Mouse (Mus musculus) ES-E14 (cell line): ENCODE measurements around the gene Efs.

ENCODE experiments used
- CHD2 ChIP-seq: IDR thresholded peaks from 2 replicates; pipeline ENCODE4 v1.6.1; 2014; ENCODE audit warnings: mild to moderate bottlenecking, low read depth, low read length, inconsistent platforms
- HCFC1 ChIP-seq: IDR thresholded peaks from 2 replicates; pipeline ENCODE4 v1.6.1; 2012; ENCODE audit warnings: low read length, inconsistent platforms, borderline replicate concordance; ENCODE audit not compliant: insufficient read depth
- MAFK ChIP-seq: IDR thresholded peaks from 2 replicates; pipeline ENCODE4 v1.6.1; 2014; ENCODE audit warnings: mild to moderate bottlenecking, low read depth, low read length, inconsistent platforms; ENCODE audit not compliant: insufficient read depth
- ZNF384 ChIP-seq: IDR thresholded peaks from 2 replicates; pipeline ENCODE4 v1.6.1; 2012; ENCODE audit warnings: low read depth, low read length, inconsistent platforms

DNA sequence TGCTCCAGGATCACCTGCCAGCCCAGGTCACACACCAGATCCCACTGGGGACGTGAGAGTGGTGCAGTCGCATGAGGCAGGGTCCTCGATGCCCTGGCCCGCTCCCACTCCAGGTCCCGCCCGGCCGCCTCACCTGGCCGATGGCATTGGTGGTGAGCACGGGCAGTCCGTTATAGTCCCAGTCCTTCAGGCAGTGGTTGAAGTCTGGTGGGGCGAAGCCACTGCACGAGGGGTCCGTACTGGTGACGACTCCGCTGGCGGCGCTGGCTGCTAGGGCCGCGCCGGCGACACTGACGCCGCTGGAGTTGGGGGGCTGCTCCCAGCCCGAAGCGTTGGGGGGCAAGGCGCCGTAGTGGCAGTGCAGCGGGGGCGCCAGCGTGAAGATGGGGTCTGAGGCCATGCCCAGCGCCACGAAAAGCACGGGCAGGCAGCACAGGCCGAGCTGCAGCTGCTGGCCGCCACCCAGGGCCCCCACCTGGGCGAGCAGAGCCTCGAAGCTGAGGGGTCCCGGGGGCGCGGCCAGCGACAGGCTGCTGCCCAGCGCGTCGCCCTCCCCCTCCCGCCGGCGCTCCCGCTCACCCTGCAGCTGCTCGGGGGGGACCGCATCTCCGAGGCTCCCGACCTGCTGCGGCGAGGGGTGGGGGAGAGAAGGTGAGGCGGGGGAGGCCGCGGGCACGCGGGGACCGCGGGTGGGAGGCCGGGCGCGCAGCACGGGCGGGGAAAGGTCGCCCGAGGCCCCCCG lies 13.6 kb downstream of the Efs start:
- TF ChIP-seq ZNF384 = no peak
- no peak for TF ChIP-seq CHD2
- no peak for TF ChIP-seq MAFK
- no peak for TF ChIP-seq HCFC1
